Mouse (Mus musculus): Measurements from ENCODE around the gene Slc34a1.

DNA sequence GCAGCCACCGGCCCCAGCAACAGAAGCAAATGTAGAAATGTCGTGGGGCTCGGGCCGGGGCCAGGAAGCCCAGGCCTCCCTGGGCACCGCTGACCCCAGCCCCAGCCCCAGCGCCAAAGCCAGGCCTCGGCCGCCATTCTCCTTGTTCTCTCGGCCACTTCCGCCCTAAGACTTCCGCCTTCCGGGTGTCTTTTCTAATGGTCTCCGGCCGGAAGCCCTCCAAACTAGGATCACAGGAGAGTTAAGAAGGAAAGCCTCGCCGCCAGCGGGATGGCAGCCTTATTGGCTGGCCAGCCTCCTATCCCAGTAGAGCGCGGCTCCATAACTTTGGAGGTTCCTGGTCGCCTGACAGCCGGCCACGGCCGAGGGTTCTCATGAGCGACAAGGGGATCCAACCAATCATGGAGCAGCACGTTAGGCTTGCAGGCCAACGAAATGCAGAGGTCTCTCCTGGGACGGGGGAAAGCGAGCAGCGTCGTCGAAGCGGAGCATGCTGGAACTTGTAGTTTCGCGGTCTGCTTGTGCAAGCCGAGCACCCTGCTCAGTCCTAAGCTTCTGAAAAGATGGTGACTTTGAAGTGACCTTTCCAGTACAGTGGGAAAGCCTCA, 35.4 kb upstream of the Slc34a1 start, which contains the start of gene Lman2:
- TF ChIP-seq CTCF (IDR thresholded peaks at IDR 0.05; ENCODE audit: low read depth) (no peak), EP300 (IDR thresholded peaks at IDR 0.05; ENCODE audit: low read depth) (no peak)
